Mouse (Mus musculus) MEL-GATA-1-ER (cell line): ENCODE results near the gene Utrn.

Experiments used
- DNase-seq: peaks from one replicate; pipeline ENCODE4 v3.0.0-alpha.2; 2012; ENCODE audit warnings: low read depth; ENCODE audit errors: extremely low read depth

Gene Utrn

DNA sequence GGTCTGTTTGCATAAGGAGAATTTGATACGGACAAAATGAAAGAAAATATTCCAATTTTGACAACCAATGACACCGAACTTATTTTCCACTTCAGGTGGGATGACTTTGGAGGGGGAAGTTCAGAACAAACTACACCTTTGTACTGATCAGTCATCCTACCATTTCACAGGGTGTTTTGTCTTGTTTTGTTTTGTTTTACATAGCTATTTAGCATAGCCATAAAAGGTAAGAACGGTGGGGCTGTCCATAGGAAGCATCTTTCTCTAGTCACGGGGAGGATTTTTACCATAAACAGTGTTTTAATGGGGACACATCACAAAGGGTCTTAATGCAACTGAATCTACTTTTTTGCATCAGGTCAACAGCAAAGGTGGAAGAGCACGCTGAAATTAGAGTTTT, 319.9 kb downstream of the Utrn start:
- no peak for DNase-seq

- DNase-seq: no peak
Observed at GRCm38 (mm10) chr10:12548616-12549084, 320.5 kb downstream of the Utrn start.

DNA sequence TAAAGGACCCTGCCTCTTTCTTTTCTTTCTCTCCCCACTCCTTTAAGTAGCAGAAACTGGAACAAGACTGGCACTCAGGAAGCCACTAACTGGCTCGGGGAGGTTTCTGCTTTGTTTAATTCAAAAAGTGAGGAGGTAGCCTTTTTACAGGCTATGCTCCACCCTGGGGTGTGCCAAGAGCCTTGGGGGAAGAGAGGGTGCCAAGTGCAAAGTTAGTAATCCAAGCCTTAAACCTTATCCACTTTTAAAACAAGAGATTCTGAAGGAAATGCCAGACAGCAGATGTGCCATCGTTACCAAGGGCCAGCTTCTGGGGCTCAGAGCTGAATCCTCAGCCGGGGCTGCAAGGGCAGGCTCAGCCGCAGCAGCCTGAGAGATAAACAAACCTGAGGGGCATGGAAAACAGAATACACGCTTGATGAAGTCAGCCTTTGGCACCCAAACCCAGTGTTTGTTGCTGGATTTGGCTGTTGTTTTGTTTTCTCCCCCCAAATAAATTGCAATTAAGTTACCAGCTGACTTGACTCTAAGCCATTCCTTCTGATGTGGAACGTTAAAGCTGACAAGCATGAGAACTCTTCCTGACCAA, 322.0 kb downstream of the Utrn start:
- no peak for DNase-seq

- DNase-seq: no peak
Observed at GRCm38 (mm10) chr10:12545440-12545839, 323.7 kb downstream of the Utrn start.

- DNase-seq: no peak
Observed at GRCm38 (mm10) chr10:12541757-12542156, 327.4 kb downstream of the Utrn start.

GRCm38 (mm10) chr10:12535272-12535671, 333.9 kb downstream of the Utrn start:
- DNase-seq: peak; percentile 53

DNA sequence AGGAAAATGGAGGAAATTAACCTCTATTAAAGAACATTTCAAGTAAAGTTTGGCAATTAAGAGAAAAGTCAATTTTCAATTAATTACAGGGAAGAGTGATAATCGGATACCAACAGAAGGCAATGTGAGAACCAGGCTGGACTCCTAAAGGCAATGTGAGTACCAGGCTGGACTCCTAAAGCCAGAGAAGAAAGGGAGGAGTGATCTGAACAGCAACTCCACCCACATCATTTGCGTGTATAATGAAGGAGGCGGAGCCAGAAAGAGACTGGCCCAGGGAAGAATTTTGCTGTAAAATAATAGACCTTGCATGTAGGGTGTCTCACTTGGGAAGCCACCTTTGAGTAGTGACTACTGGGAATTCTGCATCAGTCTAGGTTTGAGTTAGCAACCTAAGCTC, 334.4 kb downstream of the Utrn start:
- peak; percentile 50 for DNase-seq

GRCm38 (mm10) chr10:12534301-12534700, 334.9 kb downstream of the Utrn start:
- peak; percentile 80 for DNase-seq

GRCm38 (mm10) chr10:12522078-12522477, 347.1 kb downstream of the Utrn start:
- DNase-seq: no peak

- DNase-seq: peak; percentile 91
Observed at GRCm38 (mm10) chr10:12518162-12518561, 351.0 kb downstream of the Utrn start.

DNA sequence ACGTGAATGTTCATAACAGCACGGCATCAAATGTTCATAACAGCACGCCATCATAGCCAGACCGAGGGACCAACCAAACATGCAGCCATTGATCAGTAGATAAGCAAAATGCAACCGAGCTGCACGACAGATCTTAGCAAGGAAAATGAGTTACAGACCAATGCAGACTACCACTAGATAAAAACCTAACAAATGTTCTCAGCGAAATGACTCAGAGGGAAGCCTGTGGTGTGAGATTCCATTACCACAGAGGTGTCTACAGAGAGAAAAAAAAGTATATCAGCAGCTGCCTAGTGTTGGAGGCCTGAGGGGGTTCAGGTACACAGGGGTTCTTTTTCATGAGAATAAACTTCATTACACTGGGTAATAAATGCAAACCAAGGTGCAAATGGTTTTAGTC, 363.6 kb downstream of the Utrn start:
- DNase-seq: no peak

GRCm38 (mm10) chr10:12500489-12500888, 368.7 kb downstream of the Utrn start:
- DNase-seq: peak; percentile 69

DNA sequence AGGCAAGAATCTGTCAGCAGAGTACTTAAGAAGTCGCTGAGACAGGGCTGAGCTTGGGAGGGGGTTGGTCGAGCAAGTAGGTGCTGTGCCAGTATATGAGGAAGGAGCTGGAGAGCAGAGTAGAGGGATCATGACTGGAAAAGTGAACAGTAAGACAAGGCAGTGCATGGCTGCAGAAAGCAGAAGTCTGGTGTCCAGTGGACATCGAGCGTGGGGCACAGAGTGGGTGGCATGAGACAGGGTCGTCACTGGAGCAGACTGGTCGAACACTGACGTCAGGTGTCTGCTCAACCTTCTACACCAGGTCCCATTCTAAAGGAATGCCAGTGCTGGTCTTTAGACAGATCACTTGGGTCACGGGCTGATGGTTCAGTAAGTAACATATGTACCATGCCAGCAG, 371.6 kb downstream of the Utrn start:
- no peak for DNase-seq

- peak; percentile 64 for DNase-seq
Observed at GRCm38 (mm10) chr10:12489551-12490177, 379.5 kb downstream of the Utrn start.

GRCm38 (mm10) chr10:12488518-12488917, 380.6 kb downstream of the Utrn start:
- DNase-seq: no peak

DNA sequence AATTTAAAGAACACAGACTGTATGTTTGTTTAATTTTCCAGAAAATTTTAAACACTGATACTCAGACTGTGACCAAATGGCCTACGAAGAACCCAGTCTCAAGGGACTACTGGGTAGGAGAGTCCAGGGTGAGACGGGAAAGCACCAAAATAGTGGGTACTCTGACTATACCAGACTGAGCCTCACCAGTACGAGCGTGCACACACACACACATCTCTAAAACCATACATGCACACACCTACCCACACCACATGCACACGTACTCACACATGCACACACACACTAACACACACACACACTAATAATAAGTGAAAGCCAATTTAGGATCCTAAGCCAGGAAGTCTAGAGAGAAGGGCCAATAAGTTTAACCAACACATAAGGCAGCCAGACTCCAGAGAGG, 381.0 kb downstream of the Utrn start:
- DNase-seq: no peak

DNA sequence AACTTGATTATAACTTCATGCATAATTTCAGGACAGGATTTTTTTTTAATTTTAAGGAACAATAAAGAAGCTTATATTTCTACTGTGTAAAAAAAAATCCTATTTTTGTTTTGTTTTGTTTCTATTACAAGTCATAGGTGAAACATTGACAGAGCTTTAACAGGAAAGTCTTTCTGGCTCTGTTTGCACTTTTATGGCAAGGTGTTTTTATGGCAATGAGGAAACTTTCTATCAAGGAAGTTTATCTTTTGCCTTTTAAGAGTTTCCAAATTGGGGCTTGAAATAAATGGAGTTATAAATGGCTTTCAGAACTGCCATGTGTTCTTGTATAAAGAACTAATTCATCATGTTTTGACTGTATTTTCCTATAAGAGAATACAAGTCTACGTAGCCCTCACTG, 385.7 kb downstream of the Utrn start:
- no peak for DNase-seq

DNA sequence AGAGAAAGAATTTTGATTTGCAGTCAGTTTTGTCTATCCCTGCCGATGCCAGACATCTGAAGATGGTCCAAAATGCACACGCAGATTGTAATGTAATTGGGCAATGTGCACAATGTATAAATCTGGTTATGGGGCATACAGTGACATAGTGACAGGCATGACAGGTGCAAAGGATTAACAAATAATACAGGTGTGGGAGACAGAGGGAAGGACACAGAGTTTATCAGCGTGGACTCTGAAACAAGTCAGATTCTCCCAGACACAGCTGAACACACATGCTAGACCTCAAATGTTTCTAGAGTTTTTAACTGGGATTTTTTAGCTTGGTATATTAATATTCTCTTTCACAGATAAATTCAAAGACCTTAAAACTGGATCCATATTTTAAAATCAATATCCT, 386.2 kb downstream of the Utrn start:
- no peak for DNase-seq

DNA sequence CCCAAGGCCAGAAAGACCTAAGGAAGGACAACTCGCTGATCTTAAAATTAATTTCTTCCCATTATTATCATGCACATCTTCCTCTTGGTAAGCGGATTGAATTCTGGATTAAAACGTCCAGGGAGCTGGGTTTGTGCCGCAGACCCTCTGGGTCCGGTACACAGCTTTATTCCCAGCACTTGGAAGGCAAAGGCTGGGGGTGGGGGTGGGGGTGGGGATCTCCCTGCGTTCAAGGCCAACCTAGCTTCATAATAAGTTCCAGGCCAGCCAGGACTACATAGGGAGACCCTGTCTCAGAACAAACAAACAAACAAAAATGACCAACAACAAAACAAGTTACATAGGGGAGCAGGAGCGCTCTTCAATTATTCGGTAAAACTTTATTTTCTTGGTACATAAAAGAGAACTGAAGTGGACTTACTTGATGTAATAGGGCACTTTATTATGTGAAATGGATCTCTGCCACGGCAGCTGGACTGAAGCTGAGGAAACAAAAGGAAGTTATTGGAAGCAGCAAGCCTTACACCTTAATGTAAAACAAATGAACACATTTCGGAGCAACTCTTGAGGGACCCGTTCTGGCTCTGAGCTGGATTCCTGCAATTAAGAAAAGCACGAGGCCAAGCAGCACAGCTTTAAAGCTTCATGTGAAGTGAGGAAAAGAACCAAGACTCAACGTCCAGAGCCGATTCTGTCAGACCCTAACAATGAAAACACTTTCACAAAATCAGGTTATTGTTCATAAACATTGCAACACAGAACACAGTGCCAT, 394.1 kb downstream of the Utrn start:
- DNase-seq: no peak

- DNase-seq: no peak
Observed at GRCm38 (mm10) chr10:12469391-12470057, 399.6 kb downstream of the Utrn start.

DNA sequence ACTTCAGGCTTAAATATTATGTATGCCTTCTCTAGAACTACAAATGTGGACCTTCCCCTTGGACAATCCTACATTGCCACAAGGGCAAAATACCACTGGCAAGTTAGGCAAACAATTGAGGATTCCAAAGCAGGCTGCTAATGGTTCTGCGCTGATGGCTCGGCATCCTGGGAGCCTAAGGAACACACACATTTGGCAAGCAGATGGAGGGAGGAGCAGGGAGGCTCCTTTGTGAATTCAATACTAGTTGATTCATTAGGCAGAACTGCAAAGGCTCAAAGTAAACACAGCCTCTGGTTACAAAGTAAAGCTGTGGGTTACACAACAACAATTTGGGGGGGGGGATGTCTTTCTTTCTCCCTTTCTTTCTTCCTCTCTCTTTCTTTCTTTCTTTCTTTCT, 401.6 kb downstream of the Utrn start:
- DNase-seq: no peak

DNA sequence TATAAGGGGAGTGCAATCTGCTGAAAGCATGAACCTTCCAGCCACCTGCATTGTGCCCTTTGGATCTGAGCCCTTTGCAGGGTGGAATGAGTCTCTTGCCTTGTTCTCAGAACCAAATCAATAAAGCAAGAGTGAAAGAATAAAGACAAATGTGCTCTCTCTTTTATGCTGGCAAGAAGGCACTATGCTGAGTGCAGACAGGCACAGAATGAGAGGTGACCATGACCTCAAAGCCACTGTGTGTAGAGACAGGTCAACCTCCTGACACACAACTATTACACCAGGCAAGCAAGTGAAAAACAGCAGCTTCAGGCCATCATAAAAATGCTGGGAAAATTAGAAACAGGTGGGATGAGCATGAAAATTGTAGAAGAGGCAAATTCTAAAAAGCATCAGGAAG, 408.2 kb downstream of the Utrn start:
- DNase-seq: no peak
